Mouse (Mus musculus) embryonic fibroblast, embryonic 13.5 days (primary cell): ENCODE data around the gene Brca1.

Experiments used
- CTCF ChIP-seq: IDR thresholded peaks from 2 replicates; pipeline ENCODE4 v1.5.1; 2011; ENCODE audit warnings: mild to moderate bottlenecking, control low read depth, low read length, moderate library complexity, borderline replicate concordance; ENCODE audit not compliant: insufficient read depth
- POLR2A ChIP-seq: IDR thresholded peaks from 2 replicates; pipeline ENCODE4 v1.6.1; 2011; ENCODE audit warnings: low read depth, mild to moderate bottlenecking, control low read depth, low read length, moderate library complexity

DNA sequence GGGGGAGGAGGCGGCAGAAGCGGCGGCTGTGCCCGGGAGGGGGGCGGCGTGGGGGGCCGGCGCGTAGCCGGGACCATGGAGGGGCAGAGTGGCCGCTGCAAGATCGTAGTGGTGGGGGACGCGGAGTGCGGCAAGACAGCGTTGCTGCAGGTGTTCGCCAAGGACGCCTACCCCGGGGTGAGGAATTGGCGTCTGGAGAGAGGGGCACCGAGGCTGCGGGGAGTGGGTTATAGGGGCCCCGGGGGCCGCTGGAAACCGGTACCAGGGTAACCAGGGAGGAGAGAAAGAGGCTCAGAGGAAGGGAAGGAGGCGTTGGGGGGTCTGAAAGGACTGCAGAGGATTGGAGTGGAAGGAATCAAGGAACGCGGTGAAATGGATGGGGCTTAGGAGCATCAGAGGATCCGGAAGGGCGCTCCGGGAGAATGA, 83.5 kb downstream of the Brca1 start:
- TF ChIP-seq POLR2A (peak; percentile 5; the same call in 1 of the 2 replicates), CTCF (no peak)
